Mouse (Mus musculus) cerebellum, adult 18-20 months (tissue): ENCODE measurements around the gene Sfmbt1.
A peak's percentile ranks its signal among the peaks of the same experiment; 100 is the strongest.

Experiments used
- DNase-seq, 2 experiments: peaks; one replicate each; pipeline ENCODE4 v3.0.0; 2021

Sfmbt1 gene

GRCm38 (mm10) chr14:30826174-30827140 lies 111.8 kb downstream of the Sfmbt1 start:
- no peak for DNase-seq

DNA sequence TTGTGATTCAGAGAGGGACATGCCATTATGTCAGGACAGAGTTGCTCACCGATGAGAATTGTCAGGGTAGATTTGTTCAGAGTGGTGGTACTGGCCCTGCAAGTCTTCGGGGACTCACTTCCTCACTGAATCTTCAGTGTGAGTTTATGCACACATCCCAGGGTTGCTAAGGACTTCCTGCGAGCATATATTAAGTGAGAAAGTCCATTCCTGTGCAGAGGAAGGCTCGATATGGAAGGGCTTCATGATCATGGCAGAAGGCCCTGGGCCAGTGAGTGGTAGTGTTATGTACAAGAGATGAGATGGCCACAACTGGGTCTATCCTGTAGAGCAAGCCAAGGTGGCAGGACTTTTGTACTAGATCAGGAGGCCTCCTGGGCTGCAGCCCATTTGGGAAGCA lies 112.8 kb downstream of the Sfmbt1 start:
- no peak for DNase-seq

DNA sequence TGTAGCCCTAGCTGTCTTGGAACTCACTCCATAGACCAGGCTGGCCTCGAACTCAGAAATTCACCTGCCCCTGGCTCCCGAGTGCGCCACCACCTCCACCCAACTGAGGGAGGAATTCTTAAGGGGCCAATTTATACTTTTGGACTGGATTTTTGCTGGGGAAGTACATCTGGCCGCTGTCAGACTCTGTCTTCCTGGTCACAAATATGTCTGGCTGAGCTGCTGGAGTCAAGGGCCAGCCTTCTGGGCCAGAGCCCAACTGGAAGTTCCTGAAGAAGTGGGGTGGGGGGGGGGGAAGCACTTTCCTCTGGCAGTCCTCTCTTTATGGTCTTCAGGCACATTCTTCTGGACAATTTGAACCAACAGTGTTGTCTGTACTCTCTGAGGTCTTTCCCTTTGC lies 113.4 kb downstream of the Sfmbt1 start:
- no peak for DNase-seq

DNA sequence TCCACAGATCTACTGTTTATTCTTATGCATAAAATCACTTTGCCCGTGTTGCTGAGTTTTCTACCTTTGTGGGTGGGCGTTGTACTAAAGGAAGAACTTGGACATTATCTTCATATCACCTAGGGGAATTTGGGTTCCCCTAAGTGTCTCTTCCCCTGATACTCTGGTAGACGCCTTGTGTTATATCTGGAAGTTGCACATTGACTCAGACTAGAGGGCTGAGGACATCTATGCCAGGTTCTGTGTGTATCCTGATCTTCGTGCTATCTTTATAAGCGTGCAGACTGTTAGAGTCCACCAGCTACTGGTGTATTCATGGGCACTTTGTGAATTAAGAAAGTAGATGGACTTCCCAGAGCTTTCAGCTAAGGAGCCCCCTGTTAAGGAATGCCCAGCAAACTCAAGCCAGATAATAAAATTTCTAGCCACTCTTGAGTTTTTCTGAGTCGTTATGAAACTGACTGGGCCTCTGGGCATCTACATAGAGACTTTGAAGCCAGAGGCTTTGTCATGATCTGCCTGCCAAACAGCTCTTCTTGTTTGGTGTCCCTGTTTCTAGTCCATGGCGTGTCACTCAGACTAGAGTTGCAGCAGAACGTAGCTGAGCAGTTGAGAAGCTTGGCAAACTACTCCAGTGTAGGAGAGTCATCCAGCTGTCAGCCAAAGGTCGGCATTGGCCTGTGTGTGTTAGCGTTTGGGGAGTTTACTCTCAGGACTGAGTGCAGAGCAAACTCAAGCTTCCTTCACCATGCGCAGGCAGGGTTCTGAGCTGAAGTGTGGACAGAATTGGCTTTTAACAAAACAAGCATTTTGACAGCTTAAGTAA lies 114.2 kb downstream of the Sfmbt1 start:
- no peak for DNase-seq

DNA sequence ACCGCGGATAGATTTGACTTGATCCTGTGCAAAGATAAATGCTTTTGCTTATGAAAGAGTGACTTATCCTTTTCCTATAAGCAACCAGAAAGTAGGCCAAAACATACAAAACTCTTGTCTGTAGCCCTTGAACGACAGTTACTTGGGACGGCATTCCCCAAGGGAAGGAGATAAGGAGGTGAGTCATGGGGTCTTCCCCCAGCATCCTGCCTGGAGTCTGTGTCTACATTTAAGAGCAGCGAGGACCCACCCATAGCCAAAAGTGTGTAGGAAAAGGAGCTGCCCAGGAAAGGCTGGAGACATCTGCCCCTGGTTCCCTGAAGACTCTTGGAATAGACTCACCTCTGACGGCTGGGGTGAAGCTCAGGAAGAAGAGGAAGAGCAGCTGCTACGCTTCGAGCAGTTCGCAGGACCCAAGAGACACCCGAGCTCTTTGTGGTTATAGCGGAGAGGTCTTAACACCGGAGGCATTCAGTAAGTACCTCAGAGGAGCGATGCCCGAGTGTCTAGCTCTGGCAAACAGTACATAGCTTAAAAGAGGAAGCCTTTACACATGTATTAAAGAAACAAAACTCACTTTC lies 122.9 kb downstream of the Sfmbt1 start:
- DNase-seq = no peak

- DNase-seq = no peak
Observed at GRCm38 (mm10) chr14:30843701-30844100, 129.1 kb downstream of the Sfmbt1 start.

DNA sequence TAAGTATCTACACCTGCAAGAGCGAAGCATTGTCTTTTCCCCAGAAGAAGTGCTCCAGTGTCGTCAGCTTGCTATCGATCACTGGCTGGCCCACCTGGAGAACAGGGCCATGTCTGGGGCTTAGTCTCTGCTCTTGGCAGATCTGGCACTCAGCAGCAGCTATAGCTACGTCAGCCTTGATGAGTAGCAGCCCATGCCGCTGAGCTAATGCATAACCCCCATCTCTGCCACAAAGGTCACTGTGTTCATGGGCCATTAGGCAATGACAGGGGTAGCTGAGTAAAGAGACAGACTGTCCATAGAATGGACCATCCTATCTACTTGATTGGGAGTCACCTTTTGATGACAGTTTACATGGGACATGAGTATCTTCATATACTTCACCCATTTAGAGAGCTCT lies 135.9 kb downstream of the Sfmbt1 start:
- no peak for DNase-seq

- no peak for DNase-seq
Observed at GRCm38 (mm10) chr14:30852325-30852724, 137.7 kb downstream of the Sfmbt1 start.

DNA sequence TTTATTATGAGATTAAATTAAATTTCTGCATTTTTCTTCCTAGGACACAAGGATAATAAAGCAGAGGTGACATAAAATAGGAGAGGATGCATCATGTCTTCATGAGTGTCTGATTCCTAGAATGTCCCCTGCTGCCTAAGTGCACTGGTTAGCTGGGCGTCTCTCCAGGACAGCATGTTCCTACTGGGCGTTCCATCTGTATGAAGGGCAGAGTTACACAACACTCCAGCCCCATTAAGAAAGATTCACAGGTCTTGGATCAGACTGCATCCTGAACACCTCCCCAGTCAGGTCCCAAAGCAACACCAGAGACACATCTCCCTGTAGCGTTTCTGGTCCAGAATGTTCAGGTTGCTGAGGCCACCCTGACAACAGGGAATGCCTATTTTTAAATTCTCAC lies 140.7 kb downstream of the Sfmbt1 start:
- DNase-seq = peak; percentile 62 to 69

DNA sequence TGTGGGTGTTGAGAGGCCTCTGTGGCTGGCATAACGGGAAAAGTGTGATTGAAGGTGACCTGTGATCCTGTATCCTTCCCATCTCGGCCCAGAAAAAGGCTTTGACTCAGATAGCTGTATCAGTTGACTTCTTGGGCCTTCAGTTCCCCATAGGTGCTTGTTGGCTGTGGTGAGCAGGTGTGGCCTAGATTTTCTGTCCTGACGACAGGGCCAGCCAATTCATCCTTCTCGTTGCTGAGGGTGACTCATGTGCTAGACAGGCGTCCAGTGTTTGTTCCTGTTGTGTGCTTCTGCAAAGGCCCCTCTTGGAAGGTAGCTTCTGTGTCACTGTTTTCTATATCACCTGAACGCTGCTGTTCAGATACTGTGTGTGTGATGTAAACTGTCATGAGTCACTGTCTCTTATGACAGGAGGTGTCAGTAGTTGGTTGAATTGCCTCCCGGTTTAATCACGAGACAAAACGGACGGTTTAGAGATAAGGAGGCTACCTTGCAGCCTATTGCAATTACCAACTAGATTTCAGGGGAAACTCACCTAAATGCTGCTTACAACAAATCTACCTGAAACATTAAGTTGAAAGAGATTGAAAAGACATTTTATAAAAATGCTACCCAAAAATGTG lies 142.3 kb downstream of the Sfmbt1 start:
- DNase-seq = peak; percentile 53 to 66

DNA sequence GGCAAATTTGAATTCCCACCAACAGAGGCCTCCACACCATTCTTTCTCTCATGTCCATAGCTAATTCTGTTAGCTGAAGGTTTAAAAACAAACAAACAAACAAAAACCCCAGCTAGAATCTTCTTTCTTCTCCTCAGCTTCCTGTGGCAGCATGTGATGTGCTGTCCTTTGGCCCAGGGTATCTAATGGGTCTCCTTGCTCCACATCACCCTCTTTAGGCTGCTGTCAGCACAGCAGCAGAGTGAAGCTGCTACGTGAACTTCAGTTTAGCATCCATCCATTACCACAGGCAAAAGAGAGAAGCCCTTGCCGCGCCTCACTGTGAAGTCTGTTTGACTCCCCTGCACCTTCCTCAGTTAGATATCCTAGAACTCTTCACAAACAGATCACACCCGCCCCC lies 143.3 kb downstream of the Sfmbt1 start:
- DNase-seq = no peak

DNA sequence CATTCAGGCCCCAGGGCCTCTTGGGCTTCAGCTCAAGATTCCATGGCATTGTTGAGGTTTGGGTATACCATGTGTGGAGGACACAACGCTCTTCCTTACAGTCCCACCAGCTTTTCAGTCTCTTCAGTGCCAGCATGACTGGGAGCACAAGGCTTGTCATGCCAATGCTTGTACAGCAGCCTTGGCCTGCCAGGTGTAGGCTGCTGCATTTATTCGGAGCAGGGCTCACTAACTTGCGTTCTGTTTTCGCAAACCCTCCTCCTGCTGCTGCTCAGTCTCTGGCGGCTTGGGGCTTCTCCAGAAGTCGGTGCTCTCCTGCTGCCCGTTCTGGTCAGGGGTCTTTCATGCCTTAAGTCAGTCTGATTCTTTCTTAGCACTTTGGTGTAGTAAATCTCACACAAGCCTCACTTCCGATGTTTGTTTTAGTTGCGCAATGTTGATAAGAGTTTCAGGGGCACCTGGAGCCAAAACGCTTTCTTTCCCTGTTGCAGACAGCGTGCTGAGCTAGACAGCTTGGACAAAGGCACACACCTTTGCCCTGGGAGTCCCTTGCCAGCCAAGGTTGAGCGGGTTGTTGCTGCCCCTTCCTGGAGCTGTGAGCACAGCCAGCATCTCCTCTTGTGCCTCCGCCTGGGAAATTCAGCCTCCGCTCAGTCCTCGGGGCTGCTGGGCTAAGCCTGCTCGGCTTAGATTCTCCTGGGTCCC lies 146.9 kb downstream of the Sfmbt1 start:
- peak; percentile 47 to 59 for DNase-seq

- no peak for DNase-seq
Observed at GRCm38 (mm10) chr14:30862368-30862767, 147.7 kb downstream of the Sfmbt1 start.

GRCm38 (mm10) chr14:30865311-30865710 lies 150.7 kb downstream of the Sfmbt1 start:
- no peak for DNase-seq

DNA sequence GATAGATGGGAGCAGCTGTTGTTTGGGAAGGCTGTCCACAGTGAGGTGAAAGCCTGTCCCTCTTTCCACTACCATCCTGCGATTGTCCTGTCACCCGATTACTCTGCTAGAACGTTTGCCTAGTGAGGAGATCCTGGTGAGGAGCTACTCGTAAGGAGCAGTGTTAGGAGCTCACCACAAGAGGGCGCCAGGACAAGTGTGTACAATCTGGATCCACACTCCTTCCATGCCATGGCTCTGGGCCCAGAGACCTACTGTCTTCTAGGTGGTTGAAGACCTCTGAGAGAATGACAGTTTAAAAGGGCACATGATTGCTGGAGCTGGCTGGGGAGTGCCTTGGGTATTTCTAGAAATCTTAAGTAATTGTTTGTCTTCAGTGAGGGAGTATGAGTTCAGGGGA lies 152.4 kb downstream of the Sfmbt1 start:
- peak; percentile 75 to 77 for DNase-seq

GRCm38 (mm10) chr14:30868826-30869225 lies 154.2 kb downstream of the Sfmbt1 start:
- DNase-seq = no peak

GRCm38 (mm10) chr14:30869391-30869801 lies 154.7 kb downstream of the Sfmbt1 start:
- DNase-seq = no peak

GRCm38 (mm10) chr14:30870206-30871147 lies 155.8 kb downstream of the Sfmbt1 start:
- DNase-seq = no peak
